Mouse (Mus musculus) testis, adult 2 months (tissue): ENCODE data around the gene Vps52. TPM values are rescaled to one million over a fixed set of nuclear protein-coding genes. Genes with fewer than 3 reads are reported as not detected.

ENCODE experiments used
- H3K27ac ChIP-seq: fragments of 200-500 bp; 2 replicates; pipeline ENCODE4 v1.5.1; 2012; ENCODE audit warnings: low read depth, low read length; ENCODE audit not compliant: control insufficient read depth, insufficient read depth
- H3K27me3 ChIP-seq: fragments of 200-500 bp; 2 replicates; pipeline ENCODE4 v1.6.1; 2012; ENCODE audit warnings: mild to moderate bottlenecking, low read length, moderate library complexity; ENCODE audit not compliant: control insufficient read depth, insufficient read depth
- H3K36me3 ChIP-seq: fragments of 200-500 bp; 2 replicates; pipeline ENCODE4 v1.6.1; 2012; ENCODE audit warnings: mild to moderate bottlenecking, low read length; ENCODE audit not compliant: control insufficient read depth, insufficient read depth
- H3K4me1 ChIP-seq: fragments of 200-500 bp; 2 replicates; pipeline ENCODE4 v1.6.1; 2012; ENCODE audit warnings: low read length; ENCODE audit not compliant: control insufficient read depth, insufficient read depth
- H3K4me3 ChIP-seq: fragments of 200-500 bp; 2 replicates; pipeline ENCODE4 v1.5.1; 2012; ENCODE audit warnings: low read depth, mild to moderate bottlenecking, low read length, moderate library complexity, mixed read lengths; ENCODE audit not compliant: control insufficient read depth
- CTCF ChIP-seq: fragments of 200-500 bp; IDR thresholded peaks from 2 replicates; pipeline ENCODE4 v1.5.1; 2012; ENCODE audit warnings: low read depth, mild to moderate bottlenecking, inconsistent platforms, low read length, moderate library complexity; ENCODE audit not compliant: control insufficient read depth, insufficient read depth, insufficient replicate concordance
- POLR2A ChIP-seq: fragments of 200-500 bp; IDR thresholded peaks from 2 replicates; pipeline ENCODE4 v1.6.1; 2012; ENCODE audit warnings: low read depth, mild to moderate bottlenecking, inconsistent platforms, low read length, moderate library complexity; ENCODE audit not compliant: control insufficient read depth
- polyA plus RNA-seq: library from polyadenylated mRNA; depleted of rRNA; stranded (reverse); fragments of >200 nt; gene quantifications from 2 replicates; pipeline ENCODE4 v1.2.3, GENCODE M21; 2012

The Vps52 gene
- polyA plus RNA-seq, 1 experiment = 45.7 TPM

DNA sequence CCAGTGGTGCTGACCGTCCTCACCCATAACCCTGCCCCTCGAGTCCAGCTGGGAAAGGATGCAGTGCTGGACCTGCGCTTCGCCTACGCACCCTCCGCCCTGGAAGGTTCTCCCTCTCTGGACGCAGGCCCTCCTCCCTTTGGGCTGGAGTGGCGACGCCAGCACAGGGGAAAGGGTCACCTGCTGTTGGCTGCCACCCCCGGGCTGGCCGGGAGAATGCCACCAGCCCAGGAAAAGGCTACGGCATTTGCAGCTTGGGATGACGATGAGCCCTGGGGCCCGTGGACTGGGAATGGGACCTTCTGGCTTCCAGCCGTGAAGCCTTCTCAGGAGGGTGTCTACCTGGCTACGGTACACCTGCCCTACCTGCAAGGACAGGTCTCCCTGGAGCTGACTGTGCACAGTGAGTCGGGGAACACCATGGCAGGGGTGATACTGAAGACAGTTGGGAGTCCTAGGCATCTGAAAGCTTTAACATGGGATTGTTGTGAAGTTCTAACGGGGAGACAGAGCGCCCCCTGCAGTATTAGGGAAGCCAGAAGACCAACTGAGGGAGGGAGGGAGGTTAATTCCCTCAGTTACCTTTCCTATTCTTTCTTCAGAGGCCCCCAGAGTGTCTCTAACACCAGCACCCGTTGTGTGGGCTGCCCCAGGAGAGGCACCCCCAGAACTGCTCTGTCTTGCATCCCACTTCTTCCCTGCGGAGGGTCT is 30.1 kb upstream of the Vps52 start:
- peaks cover 6% of the 10 kb centered on the region for H3K4me1 ChIP-seq
- no peaks in the 10 kb centered on the region for H3K27me3 ChIP-seq
- H3K36me3 ChIP-seq = no peaks in the 10 kb centered on the region
- no peak overlapping the region for H3K4me3 ChIP-seq
- TF ChIP-seq CTCF (no peak), POLR2A (no peak)
- no peak overlapping the region for H3K27ac ChIP-seq

DNA sequence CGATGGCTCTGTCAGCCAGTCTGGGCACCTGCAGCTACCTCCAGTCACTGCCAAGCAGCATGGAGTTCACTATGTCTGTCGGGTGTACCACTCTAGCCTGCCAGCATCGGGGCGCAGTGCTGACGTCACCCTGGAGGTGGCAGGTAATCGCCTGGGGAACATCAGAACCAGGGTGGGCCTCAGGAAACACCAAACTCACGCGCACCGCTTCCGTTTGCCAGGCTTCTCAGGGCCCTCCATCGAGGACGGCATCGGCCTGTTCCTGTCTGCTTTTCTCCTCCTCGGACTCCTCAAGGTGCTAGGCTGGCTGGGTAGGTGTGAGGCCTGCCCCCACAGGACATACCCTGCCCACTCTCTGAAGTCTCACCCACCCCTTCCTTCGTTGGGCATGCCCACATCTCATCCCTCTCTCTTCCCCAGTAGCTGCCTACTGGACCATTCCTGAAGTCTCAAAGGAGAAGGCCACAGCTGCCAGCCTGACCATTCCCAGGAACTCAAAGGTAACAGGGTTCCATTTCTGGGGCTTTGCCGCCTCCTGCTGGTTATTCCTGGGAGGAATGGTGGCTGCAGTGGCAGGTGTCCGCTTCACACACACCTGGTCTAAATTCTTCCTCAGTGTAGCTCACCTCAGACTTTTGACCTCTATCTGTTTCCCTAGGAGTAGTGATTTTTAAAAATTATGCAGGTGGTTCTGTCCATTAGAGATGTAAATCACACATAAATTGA is 29.2 kb upstream of the Vps52 start:
- Histone ChIP-seq H3K27ac (no peak overlapping the region), H3K36me3 (no peaks in the 10 kb centered on the region), H3K4me1 (peaks cover 8% of the 10 kb centered on the region), H3K27me3 (no peaks in the 10 kb centered on the region), H3K4me3 (no peak overlapping the region)
- no peak for TF ChIP-seq CTCF
- no peak for TF ChIP-seq POLR2A

DNA sequence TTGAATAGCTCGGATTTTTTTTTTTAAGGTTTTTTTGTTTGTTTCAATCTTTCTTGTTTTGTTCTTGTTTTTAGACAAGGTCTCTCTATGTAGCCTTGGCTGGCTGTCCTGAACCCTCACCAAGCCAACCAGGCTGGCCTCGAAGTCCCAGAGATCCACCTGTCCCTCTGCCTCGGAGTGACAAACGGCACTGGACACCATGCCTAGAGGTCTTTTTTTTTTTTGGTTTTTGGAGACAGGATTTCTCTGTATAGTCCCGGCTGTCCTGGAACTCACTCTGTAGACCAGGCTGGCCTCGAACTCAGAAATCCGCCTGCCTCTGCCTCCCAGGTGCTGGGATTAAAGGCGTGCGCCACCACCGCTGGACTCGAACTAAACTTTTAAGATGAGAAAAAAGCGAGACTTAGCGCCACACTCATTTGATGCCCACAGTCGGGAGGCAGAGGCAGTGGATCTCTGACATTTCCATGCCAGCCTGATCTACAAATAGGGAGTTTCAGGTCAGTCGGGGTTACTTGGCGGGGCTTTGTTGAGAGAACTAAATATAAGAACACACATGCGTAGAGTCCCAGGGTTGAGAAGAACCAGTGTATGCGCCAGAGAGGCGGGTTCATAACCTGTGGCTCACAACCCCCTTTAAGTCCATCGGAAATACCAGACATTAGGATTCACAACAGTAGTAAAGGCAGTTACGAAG is 27.2 kb upstream of the Vps52 start:
- no peak overlapping the region for H3K27ac ChIP-seq
- H3K4me1 ChIP-seq = peaks cover 10% of the 10 kb centered on the region

DNA sequence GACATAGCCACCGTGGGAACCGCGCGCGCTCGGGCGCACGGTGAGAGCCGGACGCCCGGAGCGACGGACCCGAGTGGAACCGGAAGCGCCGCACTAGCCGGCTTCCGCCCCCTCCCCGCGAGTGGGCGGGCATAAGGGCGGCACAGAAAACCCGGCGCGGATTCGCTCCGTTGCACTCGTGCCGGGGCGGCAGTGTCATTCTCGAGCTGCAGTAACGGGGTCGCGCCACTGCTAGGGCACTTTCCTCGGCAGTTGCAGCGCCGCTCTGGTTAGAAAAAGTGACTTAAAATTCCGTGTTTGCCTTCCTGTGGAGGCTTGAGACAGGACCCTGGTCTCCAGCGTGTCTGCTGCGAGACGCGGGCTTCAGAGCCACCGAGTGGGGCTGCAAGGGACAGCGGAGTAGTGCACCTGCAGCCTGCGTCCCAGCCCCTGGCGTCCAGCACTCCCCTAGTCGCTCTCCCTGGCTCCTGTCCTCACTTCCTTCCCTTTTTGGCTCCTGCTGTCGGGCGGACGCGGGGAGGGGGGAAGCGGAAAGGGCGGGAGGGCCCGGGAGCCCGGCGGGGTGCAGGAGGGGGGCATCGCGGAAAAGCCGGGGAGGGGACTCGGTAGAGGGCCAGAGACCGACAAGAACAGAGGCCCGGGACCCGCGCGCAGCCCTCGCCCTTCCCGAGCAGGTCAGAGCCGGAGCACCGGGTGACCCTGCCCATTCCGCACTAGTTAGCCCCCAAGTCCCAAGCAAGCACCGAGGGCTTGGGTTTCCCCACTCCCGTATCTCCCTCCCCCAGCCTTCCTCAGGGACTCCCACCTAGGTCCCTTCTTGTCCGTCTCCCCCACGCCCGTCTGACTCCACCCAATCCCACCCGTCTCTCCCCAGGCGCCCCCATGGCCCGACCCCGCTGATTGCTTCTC is 26.0 kb upstream of the Vps52 start, which contains the start of gene Rgl2:
TSS of gene Rgl2 (plus strand) at position 173 of the 909 bp plus-strand sequence.
- Histone ChIP-seq H3K27ac (peak within 1 kb of the TSS; percentile 56), H3K27me3 (no peaks in the 10 kb centered on the region), H3K36me3 (no peaks in the 10 kb centered on the region), H3K4me1 (peaks cover 10% of the 10 kb centered on the region), H3K4me3 (peak within 1 kb of the TSS; percentile 82)
- TF ChIP-seq CTCF = no peak
- peak; percentile 67; the same call in 1 of the 2 replicates for TF ChIP-seq POLR2A

More for the DNA sequence above, 27.2 kb upstream of the Vps52 start:
- TF ChIP-seq POLR2A (no peak), CTCF (no peak)
- peak overlapping the region; percentile 78 for H3K4me3 ChIP-seq
- H3K36me3 ChIP-seq = no peaks in the 10 kb centered on the region
- H3K27me3 ChIP-seq = no peaks in the 10 kb centered on the region

DNA sequence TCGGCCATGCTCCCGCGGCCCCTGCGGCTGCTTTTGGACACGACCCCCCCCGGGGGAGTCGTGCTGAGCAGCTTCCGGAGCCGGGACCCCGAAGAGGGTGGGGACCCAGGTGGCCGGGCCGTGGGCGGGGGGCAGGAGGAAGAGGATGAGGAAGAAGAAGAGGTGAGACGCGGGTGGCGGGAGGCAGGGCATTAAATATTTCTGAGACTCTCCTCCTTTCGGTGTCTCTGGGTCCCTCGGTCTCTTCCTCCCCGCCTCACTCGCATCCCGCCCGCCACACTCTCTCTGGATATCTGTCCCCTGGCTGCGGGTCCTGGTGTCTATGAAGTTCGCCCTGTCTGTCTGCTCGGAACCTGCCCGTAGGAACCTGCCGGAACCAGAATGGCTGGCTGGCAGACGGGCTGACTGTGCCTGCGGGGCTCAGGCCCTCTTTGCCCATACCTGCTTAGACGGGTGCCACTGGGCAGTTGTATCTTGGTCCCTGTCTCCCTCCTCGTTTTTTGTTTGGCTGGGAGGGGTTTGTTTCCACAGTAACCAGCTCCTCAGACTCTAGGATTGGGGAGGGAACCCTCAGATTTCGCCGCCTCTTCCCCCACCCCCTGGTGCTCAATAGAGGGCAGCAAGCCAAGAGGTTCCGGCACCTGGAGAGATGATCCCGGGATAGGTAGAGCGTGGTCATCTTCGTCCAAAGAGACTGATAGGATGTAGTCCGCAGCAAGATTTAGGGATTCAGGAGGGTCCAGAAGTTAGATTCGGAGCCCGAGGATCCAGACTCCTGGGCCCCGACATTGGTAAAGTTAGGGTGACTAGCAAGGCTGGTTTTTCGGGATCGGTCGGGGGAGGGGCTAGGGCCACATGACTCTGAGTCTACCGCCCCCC is 25.1 kb upstream of the Vps52 start:
- Histone ChIP-seq H3K27me3 (no peaks in the 10 kb centered on the region), H3K4me1 (peaks cover 10% of the 10 kb centered on the region), H3K36me3 (no peaks in the 10 kb centered on the region)

More for the DNA sequence above, 25.1 kb upstream of the Vps52 start:
- Histone ChIP-seq H3K27ac (no peak overlapping the region), H3K4me3 (peak overlapping the region; percentile 82)
- TF ChIP-seq CTCF (no peak), POLR2A (no peak)
